Mouse (Mus musculus) telencephalon, adult 2 months (tissue): ENCODE measurements at regions not wholly inside any gene's neighbourhood (a gene's known extent, or its start where the extent isn't known, plus 50 kb on each side); places are given as distances from the start of the nearest gene placed in this dataset.

Source experiments
- DNase-seq: peaks from one replicate; pipeline ENCODE4 v3.0.0-alpha.2; 2011; ENCODE audit warnings: low read depth, low spot score

GRCm38 (mm10) chr5:16424745-16425144, 128.6 kb upstream of the Hgf start:
- DNase-seq: no peak

DNA sequence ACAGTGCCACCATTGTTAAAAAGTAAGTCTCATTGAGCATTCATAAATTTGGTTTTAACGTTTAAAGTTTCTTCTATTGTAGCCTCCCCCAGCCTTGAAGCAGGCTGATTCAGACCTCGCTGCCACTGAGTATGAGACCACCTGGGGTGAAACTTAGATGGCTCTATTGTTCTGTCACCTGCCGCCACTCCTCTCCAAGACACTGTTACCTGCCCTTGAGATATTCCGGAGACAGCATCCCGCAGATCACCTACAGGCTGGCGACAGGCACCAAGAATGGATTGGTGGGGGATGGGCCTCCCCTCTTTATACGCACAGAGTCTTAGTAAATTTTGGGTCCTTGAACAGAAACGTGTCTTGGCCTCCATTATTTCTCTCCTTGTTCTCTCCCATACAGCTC, 128.0 kb upstream of the Hgf start:
- no peak for DNase-seq

GRCm38 (mm10) chr5:16426306-16426705, 127.0 kb upstream of the Hgf start:
- DNase-seq: no peak

DNA sequence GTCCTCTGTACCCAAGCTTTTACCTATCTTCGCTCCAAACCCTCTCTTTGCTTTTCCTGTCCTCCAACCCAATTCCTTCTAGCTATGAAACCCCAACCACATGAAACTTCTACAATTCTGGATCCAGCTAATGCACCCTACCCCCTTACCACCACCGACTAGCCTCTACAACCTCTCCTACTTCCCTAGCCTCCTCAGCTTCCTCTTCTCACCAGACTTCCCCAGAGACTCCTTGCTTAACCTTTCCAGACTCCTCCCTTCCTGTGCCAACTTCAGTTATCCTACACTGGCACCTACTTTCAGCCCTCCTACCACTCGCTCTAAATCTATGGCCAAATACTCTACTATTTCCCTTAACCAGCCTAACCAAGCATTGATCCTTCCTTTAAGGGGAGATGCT, 118.7 kb upstream of the Hgf start:
- DNase-seq: no peak

GRCm38 (mm10) chr5:16445056-16445455, 108.2 kb upstream of the Hgf start:
- DNase-seq: no peak

DNA sequence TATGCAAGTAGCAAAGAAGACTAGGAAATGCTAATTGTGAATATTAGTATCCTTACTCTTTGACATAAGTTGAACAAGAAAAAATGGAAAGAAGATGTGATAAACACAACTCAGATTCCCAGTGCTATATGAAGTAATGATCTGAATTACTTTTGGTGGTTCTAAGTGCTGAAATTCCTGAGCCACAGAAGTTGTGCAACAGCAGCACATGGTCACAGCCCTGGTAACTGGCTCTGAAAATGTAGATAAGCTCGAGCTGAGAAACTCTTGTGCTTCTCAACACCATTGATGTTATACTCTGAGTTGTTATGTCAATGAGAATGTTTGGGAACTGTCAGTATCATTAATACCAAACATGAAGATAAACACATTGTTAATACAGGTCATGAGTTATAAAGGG, 106.3 kb upstream of the Hgf start:
- no peak for DNase-seq

DNA sequence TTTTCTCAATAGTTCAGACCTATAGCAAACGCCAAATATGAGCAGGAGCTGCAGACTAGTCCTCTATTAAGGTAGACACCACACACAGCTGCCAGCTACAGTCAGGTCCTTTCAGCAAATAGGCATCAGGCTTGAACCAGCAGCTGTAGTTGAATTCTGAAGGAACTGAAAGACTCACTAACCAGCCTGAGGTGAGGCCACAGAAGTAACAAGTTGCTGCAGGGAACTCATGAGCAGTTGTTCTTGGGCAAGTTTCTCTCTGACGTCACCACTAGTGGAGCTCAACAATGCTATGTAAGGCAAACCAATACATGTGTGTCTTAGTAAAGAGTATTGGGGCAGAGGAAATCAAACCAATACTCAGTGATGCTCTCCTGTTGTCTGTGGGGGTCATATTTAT, 91.5 kb upstream of the Hgf start:
- no peak for DNase-seq

GRCm38 (mm10) chr5:16466266-16466665, 87.0 kb upstream of the Hgf start:
- no peak for DNase-seq

DNA sequence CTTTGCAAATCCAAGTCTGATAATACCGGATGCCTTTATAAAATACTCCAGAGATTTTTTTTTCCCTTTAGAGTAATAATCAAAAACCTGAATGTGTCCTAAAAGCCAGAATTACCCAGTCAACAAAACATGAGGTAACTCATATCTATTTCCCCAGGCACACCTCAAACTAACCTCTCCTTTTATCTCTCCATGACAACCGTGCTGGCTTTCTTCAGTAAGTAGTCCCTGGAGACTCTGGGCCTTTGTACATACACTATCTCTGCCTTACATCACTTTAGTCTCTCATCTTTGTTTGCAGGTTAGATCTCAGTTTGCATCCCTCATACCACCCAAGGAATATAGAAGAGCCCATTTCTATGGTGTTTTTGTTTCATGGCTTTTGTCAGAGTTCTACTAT, 84.7 kb upstream of the Hgf start:
- DNase-seq: no peak

GRCm38 (mm10) chr5:16469221-16469620, 84.1 kb upstream of the Hgf start:
- DNase-seq: no peak

GRCm38 (mm10) chr5:16469644-16470275, 83.5 kb upstream of the Hgf start:
- DNase-seq: peak; percentile 28

DNA sequence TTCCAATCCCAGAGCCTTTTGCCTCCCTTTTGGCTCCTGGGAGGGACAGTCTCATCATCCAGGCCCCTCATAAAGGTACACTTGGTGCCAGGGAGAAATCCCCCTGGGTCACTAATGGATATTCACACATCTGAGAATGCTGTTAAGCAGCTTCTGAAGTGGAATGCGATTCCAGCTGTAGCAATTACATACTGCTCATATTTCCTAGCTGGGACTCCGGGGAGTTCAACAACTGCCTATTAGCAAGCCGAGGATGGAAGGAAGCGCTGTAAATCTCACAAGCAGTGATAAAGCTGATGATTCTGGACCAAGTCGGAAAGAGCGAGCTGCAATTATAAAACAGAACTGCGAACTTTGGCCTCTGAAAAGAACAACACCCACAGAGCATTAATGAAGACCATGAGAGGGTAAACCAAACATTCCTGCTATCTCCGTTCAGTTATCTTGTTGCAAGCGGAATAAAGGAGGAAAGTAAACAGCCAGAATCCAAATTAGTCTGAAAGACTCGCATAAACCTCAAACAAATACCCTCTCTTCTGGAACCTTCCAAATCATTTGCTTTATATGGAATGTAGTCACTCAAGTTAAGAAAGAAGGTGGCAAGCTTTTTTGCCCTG, 82.8 kb upstream of the Hgf start:
- no peak for DNase-seq

DNA sequence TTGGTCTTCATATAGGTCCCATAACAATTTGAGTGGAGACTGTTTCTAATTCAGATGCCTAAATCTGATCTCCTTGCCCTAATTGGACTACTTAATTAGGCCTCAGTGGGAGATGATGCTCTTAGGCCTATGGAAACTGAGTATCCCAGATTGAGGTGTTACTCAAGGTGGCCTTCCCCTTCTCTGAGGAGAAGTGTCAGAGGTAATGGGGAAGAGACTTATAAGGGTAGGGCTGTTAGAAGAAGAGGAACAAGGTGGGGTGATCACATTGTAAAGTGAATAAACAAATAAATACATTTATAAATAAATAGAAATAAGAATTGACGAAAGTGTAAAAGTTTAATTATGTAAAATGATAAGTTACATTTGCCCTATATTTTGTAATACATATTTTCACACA, 65.3 kb upstream of the Hgf start:
- no peak for DNase-seq

- no peak for DNase-seq
Measured at GRCm38 (mm10) chr5:16489803-16490202, 63.5 kb upstream of the Hgf start.

- DNase-seq: no peak
Measured at GRCm38 (mm10) chr5:16499891-16500290, 53.4 kb upstream of the Hgf start.
